Mouse (Mus musculus): ENCODE data around the gene Ndufa6. TPM values are rescaled to one million over a fixed set of nuclear protein-coding genes. Genes with fewer than 3 reads are reported as not detected.
A peak's percentile ranks its signal among the peaks of the same experiment; 100 is the strongest.
"Not testable (repeated sequence)": the region's sequence is repeated elsewhere in the genome, so short reads cannot be mapped to it uniquely, and the experiment has no call there.

Gene Ndufa6
- 302 and 311 TPM in 2 replicates for polyA plus RNA-seq (2016; fragmentation: Nextera tagmentation; extraction: Ambion mirVana)

DNA sequence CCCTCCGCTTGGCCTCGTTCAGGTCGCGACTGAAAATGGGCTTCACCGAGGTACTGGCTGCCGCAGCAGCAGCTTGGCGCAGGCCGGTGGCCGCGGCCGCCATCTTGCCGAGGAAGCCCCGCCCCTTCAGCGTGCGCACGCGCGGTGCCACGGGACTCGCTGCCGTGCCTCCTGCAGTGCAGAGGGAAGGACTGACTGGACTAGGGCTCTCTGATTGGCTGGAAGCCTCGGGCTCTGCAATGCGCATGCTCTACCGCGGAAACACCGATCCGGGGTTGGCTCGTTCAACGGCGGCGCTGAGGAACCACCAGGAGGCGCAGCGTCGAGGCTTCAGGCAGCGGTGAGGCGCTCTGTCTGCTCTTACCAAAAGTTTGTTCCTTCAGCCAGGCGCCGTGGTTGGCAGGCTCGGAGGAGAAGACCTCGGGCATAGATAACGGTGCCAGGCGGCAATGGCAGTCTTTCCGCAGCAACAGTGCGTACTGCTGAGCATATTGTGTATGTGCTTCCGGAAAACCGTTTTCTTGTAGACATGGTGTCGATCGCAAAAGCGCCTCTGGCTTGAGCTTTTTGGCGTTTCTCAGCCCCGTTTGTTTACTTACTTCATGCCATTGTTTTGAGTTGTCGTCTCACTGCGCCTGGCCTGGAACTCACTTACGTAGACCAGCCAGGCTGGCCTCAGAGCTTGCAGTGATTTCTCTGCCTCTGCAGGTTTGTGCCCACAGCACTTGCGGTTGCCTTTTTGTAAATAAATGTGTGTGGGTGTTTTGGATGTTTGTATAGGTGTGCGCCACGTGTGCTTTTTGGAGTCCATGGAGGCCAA, at the start of gene Ndufa6:
Gene Ndufa6 (minus strand): TSS at position 197 of the 820 bp plus-strand sequence.
- peak within 1 kb of the TSS; percentile 93 for H3K9ac ChIP-seq (replicated peaks)
- peak; percentile 99 for ATAC-seq (ENCODE audit: insufficient number of reproducible peaks, insufficient read depth, low FRiP score, low TSS enrichment, low read depth)
- H3K36me3 ChIP-seq: peaks cover 24% of the 10 kb centered on the region
- H3K27me3 ChIP-seq: no peaks in the 10 kb centered on the region
- WGBS: 2% methylated on average over 57 of the region's 57 CpGs
- peak within 1 kb of the TSS; percentile 85 for H3K27ac ChIP-seq
- peak within 1 kb of the TSS; percentile 86 for H3K4me2 ChIP-seq
- peak within 1 kb of the TSS; percentile 93 for H3K4me3 ChIP-seq (replicated peaks)
- H3K4me1 ChIP-seq (replicated peaks): peaks cover 29% of the 10 kb centered on the region
- no peaks in the 10 kb centered on the region for H3K9me3 ChIP-seq

DNA sequence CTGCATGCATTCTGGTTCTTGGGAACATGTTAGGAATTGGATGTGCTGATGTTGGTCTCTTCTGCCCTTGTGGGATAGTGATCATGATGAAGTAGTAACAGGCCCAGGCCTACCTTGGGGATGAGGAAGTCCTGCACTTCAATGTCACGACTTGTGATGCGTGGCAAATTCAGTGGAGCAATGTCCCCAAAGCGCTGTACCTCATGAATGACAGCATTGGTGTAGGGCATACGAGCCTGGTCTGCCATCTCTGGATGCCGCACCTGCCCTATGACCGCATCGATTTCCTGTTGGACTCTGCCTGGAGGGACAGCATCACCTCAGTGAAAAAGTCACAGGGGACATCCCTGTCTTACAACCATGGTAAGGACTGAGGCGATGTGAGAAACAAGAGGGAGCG, 49.5 kb upstream of the Ndufa6 start:
- no peak overlapping the region for H3K9ac ChIP-seq (replicated peaks)
- no peak overlapping the region for H3K27ac ChIP-seq
- H3K4me2 ChIP-seq: no peak overlapping the region
- ATAC-seq (ENCODE audit: insufficient number of reproducible peaks, insufficient read depth, low FRiP score, low TSS enrichment, low read depth): no peak
- 94% methylated on average over 9 of the region's 9 CpGs for WGBS
- H3K4me3 ChIP-seq (replicated peaks): no peak overlapping the region
- no peaks in the 10 kb centered on the region for H3K36me3 ChIP-seq
- no peaks in the 10 kb centered on the region for H3K27me3 ChIP-seq
- H3K4me1 ChIP-seq (replicated peaks): no peaks in the 10 kb centered on the region
- no peaks in the 10 kb centered on the region for H3K9me3 ChIP-seq

DNA sequence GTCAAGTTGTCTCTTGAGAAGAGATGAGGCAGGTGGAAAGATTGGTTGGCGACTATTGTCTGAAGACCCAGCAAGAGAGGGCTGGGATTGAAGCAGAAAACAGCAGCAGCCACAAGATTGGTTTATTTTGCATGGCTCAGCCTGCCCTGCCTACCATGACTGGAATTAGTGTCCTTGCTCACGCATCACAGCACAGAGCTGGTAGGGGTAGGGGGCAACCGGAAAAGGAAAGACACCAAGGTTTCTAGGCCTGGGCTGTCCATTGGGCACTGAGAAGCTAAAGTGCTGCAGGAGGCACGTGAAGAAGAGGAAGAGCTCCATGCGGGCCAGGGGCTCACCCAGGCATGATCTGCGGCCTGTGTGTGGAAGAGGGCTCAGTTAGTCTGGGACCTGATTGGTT, 48.6 kb upstream of the Ndufa6 start:
- Histone ChIP-seq H3K36me3 (no peaks in the 10 kb centered on the region), H3K4me3 (replicated peaks) (no peak overlapping the region), H3K4me2 (no peak overlapping the region), H3K9me3 (no peaks in the 10 kb centered on the region), H3K27ac (no peak overlapping the region), H3K27me3 (no peaks in the 10 kb centered on the region), H3K4me1 (replicated peaks) (no peaks in the 10 kb centered on the region), H3K9ac (replicated peaks) (no peak overlapping the region)
- 88% methylated on average over 6 of the region's 6 CpGs for WGBS
- no peak for ATAC-seq (ENCODE audit: insufficient number of reproducible peaks, insufficient read depth, low FRiP score, low TSS enrichment, low read depth)

DNA sequence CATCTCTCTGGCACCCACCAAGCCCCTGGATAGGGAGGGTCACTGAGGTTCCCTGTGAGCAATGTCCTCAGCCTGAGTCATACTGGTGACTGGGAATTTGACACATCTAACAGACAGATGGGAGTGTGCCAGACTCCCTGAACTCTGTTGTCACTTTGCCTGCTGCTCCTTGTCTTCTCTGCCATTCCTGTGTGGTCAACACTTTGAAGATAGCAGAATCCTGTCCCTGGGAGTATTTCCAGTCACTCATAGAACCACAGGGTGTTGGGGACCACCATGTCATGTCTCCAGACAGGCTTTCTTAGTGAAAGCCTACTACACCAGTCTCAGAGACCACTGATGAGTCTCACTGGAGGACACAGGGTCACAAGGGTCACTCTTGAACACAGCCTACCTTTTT, 48.0 kb upstream of the Ndufa6 start:
- no peaks in the 10 kb centered on the region for H3K4me1 ChIP-seq (replicated peaks)
- no peak overlapping the region for H3K4me3 ChIP-seq (replicated peaks)
- H3K9ac ChIP-seq (replicated peaks): no peak overlapping the region
- no peaks in the 10 kb centered on the region for H3K9me3 ChIP-seq
- no peak for ATAC-seq (ENCODE audit: insufficient number of reproducible peaks, insufficient read depth, low FRiP score, low TSS enrichment, low read depth)
- H3K27ac ChIP-seq: no peak overlapping the region
- no peaks in the 10 kb centered on the region for H3K27me3 ChIP-seq
- H3K4me2 ChIP-seq: no peak overlapping the region
- no peaks in the 10 kb centered on the region for H3K36me3 ChIP-seq

DNA sequence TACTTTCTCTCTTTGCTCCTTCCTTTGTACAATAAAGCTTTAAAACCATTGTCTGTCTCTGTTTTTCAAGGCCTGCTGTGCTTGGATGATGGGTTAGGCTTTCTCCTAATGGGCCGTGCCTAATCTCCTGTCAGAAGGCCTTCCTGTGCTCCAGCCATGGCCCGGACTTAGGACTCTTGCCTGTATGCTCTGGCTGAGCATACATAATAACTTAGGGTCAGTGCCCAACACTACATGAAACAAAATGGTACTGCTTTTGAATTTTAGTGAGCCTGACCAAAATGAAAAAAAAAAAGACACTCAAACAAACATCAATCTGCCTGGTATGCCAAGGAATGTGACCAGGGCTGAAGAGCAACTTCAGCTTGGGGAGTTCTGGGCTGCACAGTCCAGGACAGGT, 47.4 kb upstream of the Ndufa6 start:
- Histone ChIP-seq H3K4me1 (replicated peaks) (no peaks in the 10 kb centered on the region), H3K4me3 (replicated peaks) (no peak overlapping the region), H3K9me3 (no peaks in the 10 kb centered on the region), H3K36me3 (no peaks in the 10 kb centered on the region), H3K4me2 (no peak overlapping the region), H3K9ac (replicated peaks) (no peak overlapping the region), H3K27me3 (no peaks in the 10 kb centered on the region), H3K27ac (no peak overlapping the region)
- WGBS: 69% methylated on average over 2 of the region's 2 CpGs
- no peak for ATAC-seq (ENCODE audit: insufficient number of reproducible peaks, insufficient read depth, low FRiP score, low TSS enrichment, low read depth)

DNA sequence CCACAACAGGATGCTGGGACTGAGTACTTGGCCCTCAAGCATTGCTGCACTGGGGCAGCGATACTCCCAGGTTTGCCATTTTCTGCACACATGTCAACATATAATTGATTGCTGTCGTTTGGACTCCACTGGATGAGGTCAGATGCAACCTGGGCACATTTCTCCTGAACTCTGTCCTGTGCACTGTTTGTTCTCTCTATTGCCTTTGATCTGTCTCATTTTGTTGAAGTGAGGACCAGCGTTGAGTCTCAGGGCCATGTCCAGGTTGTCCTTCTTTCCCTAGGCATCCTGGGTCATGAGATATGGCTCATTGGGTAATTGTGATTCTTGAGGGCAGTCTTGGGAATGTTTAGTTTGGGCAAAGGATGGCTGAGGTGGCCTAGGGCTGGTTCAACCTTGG, 41.8 kb upstream of the Ndufa6 start:
- H3K27me3 ChIP-seq; H3K36me3 ChIP-seq; H3K9ac ChIP-seq (replicated peaks); H3K9me3 ChIP-seq; H3K4me1 ChIP-seq (replicated peaks); ATAC-seq (ENCODE audit: insufficient number of reproducible peaks, insufficient read depth, low FRiP score, low TSS enrichment, low read depth); H3K4me2 ChIP-seq; H3K4me3 ChIP-seq (replicated peaks); H3K27ac ChIP-seq: not testable (repeated sequence)
- 82% methylated on average over 3 of the region's 3 CpGs for WGBS

DNA sequence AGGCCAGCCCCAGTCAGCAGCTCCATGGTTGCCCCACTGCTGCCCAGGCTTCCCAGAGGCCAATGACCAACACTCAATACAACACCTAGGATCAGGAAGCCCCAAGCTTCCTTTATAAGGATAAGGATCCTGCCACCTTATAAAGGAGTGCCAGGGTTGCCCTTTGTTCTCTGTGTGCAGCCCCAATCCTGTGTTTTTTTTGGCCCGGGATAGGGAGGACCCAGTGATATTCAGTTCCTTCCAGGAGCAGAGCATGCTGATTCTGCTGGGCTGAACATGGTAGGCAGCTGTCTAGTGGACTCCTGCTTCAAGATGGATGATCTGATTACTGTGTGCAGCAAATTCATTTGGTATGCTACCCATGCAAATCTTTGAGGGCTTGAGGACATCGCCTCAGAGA, 39.8 kb upstream of the Ndufa6 start, which contains the start of gene Cyp2d11:
Gene Cyp2d11 (minus strand): TSS at position 101 of the 400 bp plus-strand sequence.
- not testable (repeated sequence) for H3K27me3 ChIP-seq; H3K27ac ChIP-seq; H3K4me1 ChIP-seq (replicated peaks); H3K9ac ChIP-seq (replicated peaks); H3K9me3 ChIP-seq; H3K4me3 ChIP-seq (replicated peaks); ATAC-seq (ENCODE audit: insufficient number of reproducible peaks, insufficient read depth, low FRiP score, low TSS enrichment, low read depth); H3K4me2 ChIP-seq; H3K36me3 ChIP-seq
- 82% methylated on average over 2 of the region's 2 CpGs for WGBS

DNA sequence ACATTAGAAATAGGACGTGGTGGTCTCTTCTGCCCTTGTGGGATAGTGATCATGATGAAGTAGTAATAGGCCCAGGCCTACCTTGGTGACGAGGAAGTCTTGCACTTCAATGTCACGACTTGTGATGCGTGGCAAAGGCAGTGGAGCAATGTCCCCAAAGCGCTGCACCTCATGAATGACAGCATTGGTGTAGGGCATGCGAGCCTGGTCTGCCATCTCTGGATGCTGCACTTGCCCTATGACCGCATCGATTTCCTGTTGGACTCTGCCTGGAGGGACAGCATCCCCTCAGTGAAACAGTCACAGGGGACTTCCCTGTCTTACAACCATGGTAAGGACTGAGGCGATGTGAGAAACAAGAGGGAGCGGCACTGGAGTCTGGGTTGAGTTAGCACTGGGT, 35.8 kb upstream of the Ndufa6 start:
- whole genome bisulfite sequencing: 89% methylated on average over 10 of the region's 10 CpGs
- H3K27ac ChIP-seq; H3K4me3 ChIP-seq (replicated peaks); H3K36me3 ChIP-seq; H3K9ac ChIP-seq (replicated peaks); H3K4me2 ChIP-seq; ATAC-seq (ENCODE audit: insufficient number of reproducible peaks, insufficient read depth, low FRiP score, low TSS enrichment, low read depth); H3K9me3 ChIP-seq; H3K4me1 ChIP-seq (replicated peaks); H3K27me3 ChIP-seq: not testable (repeated sequence)

DNA sequence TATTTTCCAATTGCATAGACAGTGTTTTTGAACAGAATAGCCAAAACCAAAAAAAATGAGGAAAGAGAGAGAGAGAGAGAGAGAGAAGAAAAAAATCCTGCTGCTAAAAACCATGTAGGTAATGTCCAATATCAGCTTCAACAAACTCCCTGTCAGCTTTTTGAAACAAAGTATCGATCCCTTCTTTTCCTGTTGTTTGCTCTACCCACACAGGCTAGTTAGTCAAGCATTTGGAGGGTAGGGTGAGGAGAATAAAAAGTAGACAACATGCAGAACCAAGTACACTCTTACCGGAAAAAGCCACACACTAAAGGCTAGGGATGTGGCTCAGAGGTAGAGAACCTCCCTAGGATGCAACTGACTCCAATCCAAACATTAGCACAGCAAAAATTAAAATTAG, 31.6 kb upstream of the Ndufa6 start:
- Histone ChIP-seq H3K4me1 (replicated peaks) (peaks cover 4% of the 10 kb centered on the region; the same call in 1 of the 2 replicates), H3K4me2 (no peak overlapping the region), H3K4me3 (replicated peaks) (no peak overlapping the region), H3K27ac (no peak overlapping the region), H3K9ac (replicated peaks) (no peak overlapping the region), H3K36me3 (no peaks in the 10 kb centered on the region), H3K9me3 (no peaks in the 10 kb centered on the region), H3K27me3 (no peaks in the 10 kb centered on the region)
- no peak for ATAC-seq (ENCODE audit: insufficient number of reproducible peaks, insufficient read depth, low FRiP score, low TSS enrichment, low read depth)
- 91% methylated on average over 2 of the region's 2 CpGs for WGBS

DNA sequence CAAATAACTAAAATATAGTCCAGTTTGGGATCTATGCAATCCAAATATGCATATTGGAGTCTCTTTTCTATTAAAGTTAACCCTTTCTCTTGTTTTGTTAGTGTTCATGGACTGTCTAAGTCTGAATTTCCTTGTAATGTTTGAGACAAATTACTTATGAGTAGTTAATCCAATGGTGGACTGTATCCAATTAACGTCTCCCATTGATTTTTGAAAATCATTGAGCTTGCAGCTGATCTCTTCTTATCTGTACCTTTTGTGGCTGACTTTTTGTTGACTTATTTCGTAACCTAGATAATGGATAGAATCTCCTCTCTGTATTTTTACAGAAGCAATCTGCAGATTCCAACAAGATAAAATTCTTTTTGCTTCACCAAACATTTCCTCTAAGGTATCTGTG, 28.3 kb upstream of the Ndufa6 start:
- 84% methylated on average over 2 of the region's 2 CpGs for WGBS

DNA sequence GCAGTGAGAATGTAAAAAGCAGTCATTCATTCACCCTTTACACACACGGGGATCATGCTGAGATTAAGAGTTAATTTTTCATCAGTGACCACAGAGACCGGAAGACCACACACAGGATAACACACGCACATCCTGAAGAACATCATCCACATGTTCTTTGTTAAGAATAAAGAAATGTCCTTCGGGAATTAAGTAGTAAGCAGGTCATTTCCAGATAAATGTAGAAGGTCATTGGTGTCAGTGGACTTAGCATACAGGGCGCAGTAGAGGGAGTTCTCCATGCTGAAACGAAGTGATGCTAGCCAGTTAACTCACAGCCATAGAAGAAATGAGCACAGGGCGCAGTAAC, 26.6 kb upstream of the Ndufa6 start:
- H3K4me2 ChIP-seq: peak overlapping the region; percentile 68
- no peaks in the 10 kb centered on the region; the same call in 1 of the 2 replicates for H3K27me3 ChIP-seq
- no peaks in the 10 kb centered on the region for H3K36me3 ChIP-seq
- H3K9me3 ChIP-seq: no peaks in the 10 kb centered on the region
- ATAC-seq (ENCODE audit: insufficient number of reproducible peaks, insufficient read depth, low FRiP score, low TSS enrichment, low read depth): no peak
- H3K4me3 ChIP-seq (replicated peaks): peak overlapping the region; percentile 49
- H3K27ac ChIP-seq: no peak overlapping the region
- 37% methylated on average over 7 of the region's 7 CpGs for WGBS
- no peak overlapping the region for H3K9ac ChIP-seq (replicated peaks)
- peaks cover 18% of the 10 kb centered on the region for H3K4me1 ChIP-seq (replicated peaks)

More for the DNA sequence above, 28.3 kb upstream of the Ndufa6 start:
- Histone ChIP-seq H3K4me3 (replicated peaks) (no peak overlapping the region), H3K27ac (no peak overlapping the region), H3K9me3 (no peaks in the 10 kb centered on the region), H3K4me1 (replicated peaks) (peaks cover 14% of the 10 kb centered on the region), H3K9ac (replicated peaks) (no peak overlapping the region), H3K27me3 (no peaks in the 10 kb centered on the region; the same call in 1 of the 2 replicates), H3K4me2 (no peak overlapping the region), H3K36me3 (no peaks in the 10 kb centered on the region)
- no peak for ATAC-seq (ENCODE audit: insufficient number of reproducible peaks, insufficient read depth, low FRiP score, low TSS enrichment, low read depth)

Data from limb, embryonic 12.5 days (tissue).